Mouse (Mus musculus) activated CD4-positive, CD25-positive, alpha-beta regulatory T cell, adult 4 months (primary cell): Measurements from ENCODE around the gene Olfr935. TPM values are rescaled to one million over a fixed set of nuclear protein-coding genes. Genes with fewer than 3 reads are reported as not detected.

Source experiments
- ATAC-seq: one replicate; pipeline ENCODE4 v1.8.0; 2017
- polyA plus RNA-seq, 2 experiments: library from polyadenylated mRNA; unstranded; fragments of 100-300 nt; shearing (Covaris generic); gene quantifications; one replicate each; pipeline ENCODE4 v1.2.1; 2017

Gene Olfr935
- not detected for polyA plus RNA-seq

GRCm38 (mm10) chr9:38999583-38999982 is at the start of gene Olfr935:
Olfr935 (minus strand) TSS chr9:38999683.
- ATAC-seq = no peak

GRCm38 (mm10) chr9:39023277-39023676 is 23.8 kb upstream of the Olfr935 start, which contains the start of gene Olfr146:
Olfr146 (minus strand) TSS chr9:39023377.
- no peak for ATAC-seq

- no peak for ATAC-seq
These were observed 11.3 kb downstream of the Olfr935 start, which contains the start of gene Olfr934 for GRCm38 (mm10) chr9:38988215-38988614. Olfr934 (minus strand) TSS chr9:38988315.

- ATAC-seq = no peak
These were observed 27.5 kb downstream of the Olfr935 start, which contains the start of gene Olfr933 for GRCm38 (mm10) chr9:38972013-38972412. Olfr933 (plus strand) TSS chr9:38972313.

- no peak for ATAC-seq
These were observed 45.4 kb downstream of the Olfr935 start for GRCm38 (mm10) chr9:38954124-38954416.

- no peak for ATAC-seq
These were observed 45.9 kb downstream of the Olfr935 start for GRCm38 (mm10) chr9:38953401-38954123.

Other genes starting within 250 kb of the Olfr935 start
- under 1 TPM; 0.08 to 0.62 TPM for gene Olfr920, start 247.4 kb downstream of the Olfr935 start, polyA plus RNA-seq
- gene Olfr921, start 226.6 kb downstream of the Olfr935 start, polyA plus RNA-seq = not detected
- not detected for gene Olfr922, start 185.1 kb downstream of the Olfr935 start, polyA plus RNA-seq
- gene Olfr923, start 173.1 kb downstream of the Olfr935 start, polyA plus RNA-seq = not detected
- not detected for gene Olfr924, start 155.2 kb downstream of the Olfr935 start, polyA plus RNA-seq
- not detected for gene Olfr26, start 144.6 kb downstream of the Olfr935 start, polyA plus RNA-seq
- not detected for gene Olfr926, start 122.6 kb downstream of the Olfr935 start, polyA plus RNA-seq
- not detected for gene Olfr930, start 69.9 kb downstream of the Olfr935 start, polyA plus RNA-seq
- not detected for gene Olfr933, start 27.4 kb downstream of the Olfr935 start, polyA plus RNA-seq
- not detected for gene Olfr934, start 11.4 kb downstream of the Olfr935 start, polyA plus RNA-seq
- gene Olfr146, start 23.7 kb upstream of the Olfr935 start, polyA plus RNA-seq = not detected
- gene Olfr937, start 65.3 kb upstream of the Olfr935 start, polyA plus RNA-seq = not detected
- gene Olfr938, start 79.2 kb upstream of the Olfr935 start, polyA plus RNA-seq = not detected
- gene Olfr27, start 128.4 kb upstream of the Olfr935 start, polyA plus RNA-seq = not detected
- gene Olfr943, start 166.6 kb upstream of the Olfr935 start, polyA plus RNA-seq = not detected
- not detected for gene Olfr944, start 202.2 kb upstream of the Olfr935 start, polyA plus RNA-seq